1 mouse cellular context compared by ENCODE assay signal in genomic region chr16:44965890-44966289, GRCm38 (mm10).
TF ChIP-seq lines count a peak whose summit lies in the region.

No protein-coding gene starts in this region.

TF ChIP-seq in CH12.LX, 34 proteins besides CTCF, POLR2A, EP300 and RAD21 (continued from another document):
- TF ChIP-seq JUND (conservative IDR thresholded peaks at IDR 0.05; ENCODE audit: low read depth, low read length) (peak; percentile 25; the same call in 1 of the 2 replicates), BHLHE40 (IDR thresholded peaks at IDR 0.05; ENCODE audit: low read depth, low read length) (peak; percentile 52; the same call in 1 of the 2 replicates), GABPA (IDR thresholded peaks at IDR 0.05; ENCODE audit: insufficient replicate concordance, low read depth, low read length) (no peak)
